Mouse (Mus musculus) stomach, postnatal 0 days (tissue): ENCODE data around the gene Timm22. TPM values are rescaled to one million over a fixed set of nuclear protein-coding genes. Genes with fewer than 3 reads are reported as not detected.

ENCODE experiments used
- ATAC-seq: fragments of 200-750 bp; cut with Nextera tagmentation; 2 replicates; pipeline ENCODE4 v1.8.0; 2017; ENCODE audit not compliant: low FRiP score, low TSS enrichment
- DNase-seq: peaks from one replicate; pipeline ENCODE4 v3.0.0-alpha.2; 2016; ENCODE audit warnings: low spot score
- H3K27ac ChIP-seq: fragments of 300-500 bp; sonication (generic); replicated peaks from 2 replicates; pipeline ENCODE4 v1.5.1; 2014; ENCODE audit warnings: mild to moderate bottlenecking, control low read depth
- H3K27me3 ChIP-seq: fragments of 300-500 bp; sonication (generic); 2 replicates; pipeline ENCODE4 v1.6.1; 2014; ENCODE audit warnings: low read length; ENCODE audit not compliant: control insufficient read depth, insufficient read depth
- H3K36me3 ChIP-seq: fragments of 300-500 bp; sonication (generic); 2 replicates; pipeline ENCODE4 v1.6.1; 2014; ENCODE audit warnings: low read length, mixed read lengths; ENCODE audit not compliant: control insufficient read depth, insufficient read depth
- H3K4me1 ChIP-seq: fragments of 300-500 bp; sonication (generic); replicated peaks from 2 replicates; pipeline ENCODE4 v1.6.1; 2014; ENCODE audit warnings: antibody characterized with exemption; ENCODE audit not compliant: control insufficient read depth, insufficient read depth
- H3K4me2 ChIP-seq: fragments of 300-500 bp; sonication (generic); replicated peaks from 2 replicates; pipeline ENCODE4 v1.6.1; 2014; ENCODE audit warnings: low read depth, mild to moderate bottlenecking, control low read depth, moderate library complexity
- H3K4me3 ChIP-seq: fragments of 300-500 bp; sonication (generic); 2 replicates; pipeline ENCODE4 v1.5.1; 2014; ENCODE audit warnings: low read depth, low read length, control low read depth
- H3K9ac ChIP-seq: fragments of 300-500 bp; sonication (generic); 2 replicates; pipeline ENCODE4 v1.6.1; 2014; ENCODE audit warnings: mild to moderate bottlenecking, low read length, control low read depth, mixed read lengths
- H3K9me3 ChIP-seq: fragments of 300-500 bp; sonication (generic); 2 replicates; pipeline ENCODE4 v1.6.1; 2016; ENCODE audit warnings: low read length; ENCODE audit not compliant: control insufficient read depth
- CTCF ChIP-seq: IDR thresholded peaks from 2 replicates; pipeline ENCODE4 v1.5.1; 2016; ENCODE audit warnings: antibody characterized with exemption, low read depth, mild to moderate bottlenecking, moderate library complexity
- EP300 ChIP-seq: optimal IDR thresholded peaks from 2 replicates; pipeline ENCODE3; 2016; ENCODE audit warnings: antibody characterized with exemption
- WGBS: fragments of 180-500 bp; shearing (Covaris S2); extraction: QIAGEN DNeasy Blood & Tissue Kit; methylation state at CpG from one replicate; pipeline ENCODE4 v1.1.7; 2014; 5-methylcytosine and 5-hydroxymethylcytosine counted together
- polyA plus RNA-seq: library from polyadenylated mRNA; unstranded; fragments of >200 nt; fragmentation: Nextera tagmentation; extraction: Ambion mirVana; gene quantifications from 2 replicates; pipeline ENCODE4 v1.2.1, GENCODE M21; 2015

Timm22 gene
- polyA plus RNA-seq, 1 experiment from 2014 or later, result 82.1 TPM

DNA sequence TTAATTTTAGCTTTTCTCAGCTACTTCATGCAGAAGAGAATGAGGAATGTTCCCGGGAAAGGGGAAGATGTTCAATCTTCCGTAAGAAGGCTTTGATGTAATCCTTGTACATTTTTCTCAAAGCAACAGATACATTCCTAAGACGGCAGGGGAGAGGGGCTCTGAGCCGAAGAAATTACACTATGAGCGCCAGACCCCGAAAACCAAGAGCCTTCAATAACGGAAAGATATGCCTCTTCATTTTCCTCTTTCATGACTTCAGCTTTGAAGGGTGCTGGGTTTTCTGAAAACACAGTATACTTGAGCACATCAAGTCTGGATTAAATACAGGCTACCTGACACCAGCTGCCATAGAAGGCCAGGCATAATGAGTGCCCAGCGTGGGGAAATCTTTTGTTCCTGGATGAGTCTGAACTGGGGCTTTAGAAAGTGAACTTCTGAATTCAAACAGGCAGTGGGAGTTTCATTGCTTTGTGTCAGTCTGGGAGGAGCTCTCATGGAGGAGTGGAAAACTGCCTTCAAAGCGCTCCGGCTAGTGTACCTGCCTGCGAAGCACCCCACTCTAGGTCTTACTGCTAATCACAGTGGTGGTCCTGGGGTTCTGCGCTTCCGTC lies 23.9 kb upstream of the Timm22 start:
- ATAC-seq, result no peak
- Histone ChIP-seq H3K27ac (peak overlapping the region; percentile 75), H3K4me2 (no peak overlapping the region; the same call in 1 of the 2 replicates), H3K27me3 (no peaks in the 10 kb centered on the region), H3K4me1 (no peaks in the 10 kb centered on the region), H3K9me3 (no peaks in the 10 kb centered on the region), H3K4me3 (no peak overlapping the region), H3K9ac (no peak overlapping the region), H3K36me3 (no peaks in the 10 kb centered on the region)
- 53% methylated on average over 13 of the region's 13 CpGs for WGBS
- TF ChIP-seq EP300, result no peak
- no peak for TF ChIP-seq CTCF
- DNase-seq, result no peak

DNA sequence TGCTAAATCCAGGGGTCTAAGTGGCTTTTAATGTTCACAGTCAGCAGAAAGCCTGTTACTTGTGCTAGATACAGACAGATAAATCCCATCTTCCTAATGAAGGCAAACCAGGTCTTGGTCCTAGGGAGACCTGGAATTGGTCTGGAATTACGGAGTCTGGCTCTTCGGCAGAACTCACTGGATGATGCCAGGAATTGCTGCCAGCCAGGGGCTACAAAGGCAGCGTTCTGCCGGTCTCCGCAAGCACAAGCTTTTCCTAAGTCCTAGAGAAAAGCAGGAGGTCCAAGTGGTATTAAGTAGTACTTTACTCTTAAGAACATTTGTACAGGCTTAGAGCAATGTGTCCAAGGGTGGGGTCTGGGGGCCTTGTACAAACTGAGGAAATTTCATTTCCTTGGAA lies 22.4 kb upstream of the Timm22 start:
- Histone ChIP-seq H3K4me2 (no peak overlapping the region), H3K9ac (no peak overlapping the region), H3K36me3 (no peaks in the 10 kb centered on the region), H3K4me3 (no peak overlapping the region), H3K9me3 (no peaks in the 10 kb centered on the region), H3K27ac (peak overlapping the region; percentile 70), H3K27me3 (no peaks in the 10 kb centered on the region), H3K4me1 (no peaks in the 10 kb centered on the region)
- no peak for ATAC-seq
- no peak for TF ChIP-seq CTCF
- no peak for TF ChIP-seq EP300
- no peak for DNase-seq
- 43% methylated on average over 5 of the region's 5 CpGs for WGBS

DNA sequence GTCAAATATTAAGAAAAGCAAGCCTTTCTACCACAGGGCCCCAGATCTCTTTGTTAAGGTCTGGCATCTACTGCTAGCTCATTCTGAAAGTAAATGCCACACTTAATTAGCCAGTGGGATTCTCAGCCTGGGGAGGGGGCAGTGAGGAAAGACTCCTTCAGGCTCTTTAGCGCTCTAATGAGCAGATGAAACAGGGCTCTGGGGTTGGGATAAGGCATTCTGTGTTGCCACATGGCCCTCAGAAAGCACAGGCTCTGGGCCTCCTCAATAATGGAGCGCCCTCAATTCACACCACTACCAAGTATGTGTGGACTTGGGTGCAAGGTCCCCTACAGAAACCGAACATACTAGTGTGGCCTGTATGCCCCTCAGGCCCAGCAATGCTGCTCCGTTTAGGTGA lies 21.7 kb upstream of the Timm22 start:
- ATAC-seq, result no peak
- no peaks in the 10 kb centered on the region for H3K36me3 ChIP-seq
- H3K4me3 ChIP-seq, result no peak overlapping the region
- no peak overlapping the region for H3K4me2 ChIP-seq
- peak overlapping the region; percentile 70 for H3K27ac ChIP-seq
- H3K4me1 ChIP-seq, result no peaks in the 10 kb centered on the region
- no peaks in the 10 kb centered on the region for H3K9me3 ChIP-seq
- no peak for DNase-seq
- no peak overlapping the region for H3K9ac ChIP-seq
- WGBS, result 68% methylated on average over 4 of the region's 4 CpGs
- no peaks in the 10 kb centered on the region for H3K27me3 ChIP-seq
- TF ChIP-seq EP300, result no peak
- no peak for TF ChIP-seq CTCF

DNA sequence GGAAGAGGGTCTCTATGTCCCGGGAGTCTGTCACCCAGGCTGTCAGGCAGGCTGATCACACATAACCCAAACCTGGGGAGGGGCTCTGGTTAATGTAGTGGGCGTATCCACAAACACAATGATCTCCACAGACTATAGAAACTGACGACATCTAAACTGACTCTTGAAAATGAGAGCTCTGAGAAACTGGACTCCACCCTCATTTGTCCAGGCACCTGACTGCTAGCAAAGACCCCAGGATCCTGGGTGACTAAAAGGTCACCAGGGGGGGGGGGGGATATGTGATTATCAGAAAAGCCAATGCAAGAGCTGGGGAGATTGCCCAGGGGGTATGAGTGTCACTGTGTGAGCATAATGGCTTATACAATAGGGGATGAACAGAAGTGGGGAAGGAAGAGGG lies 21.0 kb upstream of the Timm22 start:
- no peak overlapping the region for H3K4me3 ChIP-seq
- no peak for DNase-seq
- no peak for TF ChIP-seq EP300
- TF ChIP-seq CTCF, result no peak
- no peak overlapping the region for H3K9ac ChIP-seq
- H3K4me2 ChIP-seq, result no peak overlapping the region
- no peaks in the 10 kb centered on the region for H3K4me1 ChIP-seq
- H3K9me3 ChIP-seq, result no peaks in the 10 kb centered on the region
- H3K36me3 ChIP-seq, result no peaks in the 10 kb centered on the region
- no peak for ATAC-seq
- 47% methylated on average over 3 of the region's 3 CpGs for WGBS
- H3K27ac ChIP-seq, result no peak overlapping the region
- no peaks in the 10 kb centered on the region for H3K27me3 ChIP-seq

GRCm38 (mm10) chr11:76387097-76387496 lies 19.7 kb upstream of the Timm22 start:
- no peak overlapping the region for H3K4me2 ChIP-seq
- H3K9ac ChIP-seq, result no peak overlapping the region
- H3K4me3 ChIP-seq, result no peak overlapping the region
- TF ChIP-seq EP300, result no peak
- peak; percentile 65 for TF ChIP-seq CTCF
- H3K4me1 ChIP-seq, result no peaks in the 10 kb centered on the region
- no peak overlapping the region for H3K27ac ChIP-seq
- H3K36me3 ChIP-seq, result no peaks in the 10 kb centered on the region
- H3K9me3 ChIP-seq, result no peaks in the 10 kb centered on the region
- DNase-seq (no peak), ATAC-seq (no peak)
- no peaks in the 10 kb centered on the region for H3K27me3 ChIP-seq
- 83% methylated on average over 1 of the region's 1 CpGs for WGBS

DNA sequence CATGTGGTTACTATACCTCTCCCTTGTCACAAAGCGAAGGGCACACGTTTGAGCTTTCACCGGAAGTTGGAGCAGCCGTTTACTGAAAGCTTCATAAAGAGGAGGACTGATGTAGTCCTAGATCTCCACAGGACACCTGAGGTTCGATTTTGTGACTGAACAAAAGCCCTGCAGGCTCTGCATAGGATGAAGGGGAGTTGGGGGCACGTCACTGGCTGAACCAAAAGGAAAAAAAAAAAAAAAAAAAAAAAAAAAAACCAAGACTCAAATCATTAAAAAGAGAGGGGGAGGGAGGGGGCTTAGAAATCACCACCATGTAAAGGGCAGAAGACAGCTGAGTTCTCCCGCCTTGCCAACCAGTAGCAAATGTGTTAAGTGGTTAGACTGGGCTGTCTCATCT lies 18.0 kb upstream of the Timm22 start:
- Histone ChIP-seq H3K9ac (no peak overlapping the region), H3K36me3 (no peaks in the 10 kb centered on the region), H3K4me3 (no peak overlapping the region), H3K27ac (no peak overlapping the region), H3K27me3 (no peaks in the 10 kb centered on the region), H3K9me3 (no peaks in the 10 kb centered on the region), H3K4me1 (no peaks in the 10 kb centered on the region), H3K4me2 (peak overlapping the region; percentile 40)
- ATAC-seq, result no peak
- TF ChIP-seq CTCF (no peak), EP300 (no peak)
- 32% methylated on average over 7 of the region's 7 CpGs for WGBS
- no peak for DNase-seq
